Mouse (Mus musculus) lung, postnatal 0 days (tissue): Measurements from ENCODE around the gene Exosc6.

Experiments
- CTCF ChIP-seq: IDR thresholded peaks from 2 replicates; pipeline ENCODE4 v1.5.1; 2016; ENCODE audit warnings: antibody characterized with exemption, mild to moderate bottlenecking
- EP300 ChIP-seq: IDR thresholded peaks from 2 replicates; pipeline ENCODE4 v1.6.1; 2016; ENCODE audit warnings: antibody characterized with exemption, mild to moderate bottlenecking, control low read depth

DNA sequence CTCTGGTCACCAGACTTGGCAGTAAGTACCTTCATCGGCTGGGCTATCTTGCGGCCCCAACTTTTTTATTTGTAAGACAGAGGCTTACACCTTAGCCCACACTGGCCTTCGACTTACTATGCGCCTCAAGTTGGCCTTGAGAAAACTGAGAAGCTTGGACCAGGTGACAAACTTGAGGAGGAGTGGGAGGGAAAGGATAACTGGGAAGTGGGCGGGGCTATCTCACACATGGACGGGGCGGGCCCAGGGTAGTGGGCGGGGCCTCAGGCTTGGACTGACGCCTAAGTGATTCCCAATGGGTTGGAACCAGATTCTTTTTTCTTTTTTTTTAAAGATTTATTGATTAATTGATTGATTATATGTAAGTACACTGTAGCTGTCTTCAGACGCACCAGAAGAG is 11.3 kb downstream of the Exosc6 start:
- TF ChIP-seq CTCF (no peak), EP300 (no peak)
